Mouse (Mus musculus): ENCODE measurements around the gene Mroh7. TPM values are rescaled to one million over a fixed set of nuclear protein-coding genes. Genes with fewer than 3 reads are reported as not detected.

Mroh7 gene
- polyA plus RNA-seq, 1 experiment from 2014 or later = 0.13 TPM

DNA sequence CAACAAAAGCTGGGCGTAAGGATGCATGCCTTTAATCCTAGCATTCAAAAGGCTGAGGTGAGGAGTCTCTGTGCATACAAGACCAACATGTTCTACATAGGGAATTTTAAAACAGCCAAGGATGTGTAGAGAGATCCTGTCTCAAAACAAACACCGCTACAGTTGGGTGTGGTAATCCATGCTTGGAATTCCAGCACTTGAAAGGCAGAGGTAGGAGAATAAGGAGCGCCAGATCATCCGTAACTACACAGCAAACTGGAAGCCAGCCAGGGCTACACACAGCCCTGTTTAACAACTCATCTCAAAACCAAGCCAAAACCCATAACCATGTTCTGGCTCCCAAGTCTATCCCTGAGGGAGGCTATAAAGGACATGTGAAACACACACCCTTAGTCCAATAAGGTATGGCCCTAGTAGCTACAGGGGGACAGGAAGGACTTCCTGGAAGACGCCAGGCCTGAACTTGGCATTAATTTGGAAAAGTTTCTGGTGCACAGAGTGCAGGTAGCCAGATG lies 66.7 kb downstream of the Mroh7 start:
- no peak overlapping the region for H3K4me3 ChIP-seq (replicated peaks)
- H3K36me3 ChIP-seq (replicated peaks) = peaks cover 99% of the 10 kb centered on the region

DNA sequence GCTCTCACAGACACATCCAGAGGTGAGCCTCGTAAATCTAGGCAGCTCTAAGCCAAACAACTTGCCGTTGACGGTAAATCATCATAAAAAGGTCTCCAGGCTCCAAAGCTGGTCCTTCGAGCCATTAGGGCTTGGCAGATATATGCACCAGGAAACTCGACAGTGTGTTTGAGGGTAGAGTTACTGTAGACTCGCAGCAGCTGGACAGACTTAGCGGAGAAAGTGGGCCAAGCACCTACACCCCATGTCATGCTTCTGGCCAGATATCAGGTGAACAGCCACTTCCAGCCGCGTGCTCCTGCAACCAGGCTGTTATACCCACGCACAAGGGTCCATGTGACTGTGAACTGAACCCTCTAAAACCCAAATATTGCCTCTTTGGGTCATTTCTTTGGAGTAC lies 75.0 kb downstream of the Mroh7 start:
- no peak overlapping the region for H3K4me2 ChIP-seq
- no peak overlapping the region for H3K9ac ChIP-seq
- peaks cover 46% of the 10 kb centered on the region for H3K36me3 ChIP-seq (replicated peaks)
- no peak for ATAC-seq (ENCODE audit: insufficient read depth)
- H3K27me3 ChIP-seq = no peaks in the 10 kb centered on the region
- H3K4me1 ChIP-seq (replicated peaks) = peaks cover 16% of the 10 kb centered on the region
- H3K27ac ChIP-seq (replicated peaks) = no peak overlapping the region
- no peaks in the 10 kb centered on the region for H3K9me3 ChIP-seq (replicated peaks)
- 75% methylated on average over 10 of the region's 10 CpGs for WGBS (ENCODE audit: insufficient replicate concordance)
- H3K4me3 ChIP-seq (replicated peaks) = no peak overlapping the region

More for the DNA sequence above, 66.7 kb downstream of the Mroh7 start:
- Histone ChIP-seq H3K4me1 (replicated peaks) (no peaks in the 10 kb centered on the region), H3K27me3 (no peaks in the 10 kb centered on the region), H3K4me2 (no peak overlapping the region), H3K9ac (no peak overlapping the region), H3K27ac (replicated peaks) (no peak overlapping the region), H3K9me3 (replicated peaks) (no peaks in the 10 kb centered on the region)
- WGBS (ENCODE audit: insufficient replicate concordance) = 79% methylated on average over 5 of the region's 5 CpGs
- ATAC-seq (ENCODE audit: insufficient read depth) = no peak

DNA sequence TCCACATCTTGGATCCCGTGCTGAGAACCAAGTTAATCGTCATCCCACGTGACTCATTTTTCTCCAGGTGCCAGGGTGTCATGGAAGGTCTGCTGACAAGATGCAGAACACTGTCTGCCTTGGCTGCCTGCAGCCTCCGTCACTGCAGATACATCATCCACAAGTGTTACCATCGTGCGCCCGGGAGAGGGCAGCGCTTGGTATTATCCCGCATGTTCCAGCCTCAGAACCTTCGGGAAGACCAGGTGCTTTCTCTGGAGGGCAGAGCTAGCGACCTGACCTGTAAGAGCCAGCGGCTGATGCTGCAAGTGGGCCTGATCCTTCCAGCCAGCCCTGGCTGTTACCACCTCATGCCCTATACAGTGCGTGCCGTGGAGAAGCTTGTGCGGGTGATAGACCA lies 77.7 kb downstream of the Mroh7 start:
- H3K27me3 ChIP-seq = peaks cover 5% of the 10 kb centered on the region
- no peaks in the 10 kb centered on the region for H3K9me3 ChIP-seq (replicated peaks)
- H3K4me3 ChIP-seq (replicated peaks) = no peak overlapping the region
- peaks cover 22% of the 10 kb centered on the region for H3K36me3 ChIP-seq (replicated peaks)
- ATAC-seq (ENCODE audit: insufficient read depth) = no peak
- 84% methylated on average over 15 of the region's 15 CpGs for WGBS (ENCODE audit: insufficient replicate concordance)
- H3K9ac ChIP-seq = no peak overlapping the region
- no peak overlapping the region for H3K4me2 ChIP-seq
- H3K4me1 ChIP-seq (replicated peaks) = peaks cover 21% of the 10 kb centered on the region
- H3K27ac ChIP-seq (replicated peaks) = no peak overlapping the region

DNA sequence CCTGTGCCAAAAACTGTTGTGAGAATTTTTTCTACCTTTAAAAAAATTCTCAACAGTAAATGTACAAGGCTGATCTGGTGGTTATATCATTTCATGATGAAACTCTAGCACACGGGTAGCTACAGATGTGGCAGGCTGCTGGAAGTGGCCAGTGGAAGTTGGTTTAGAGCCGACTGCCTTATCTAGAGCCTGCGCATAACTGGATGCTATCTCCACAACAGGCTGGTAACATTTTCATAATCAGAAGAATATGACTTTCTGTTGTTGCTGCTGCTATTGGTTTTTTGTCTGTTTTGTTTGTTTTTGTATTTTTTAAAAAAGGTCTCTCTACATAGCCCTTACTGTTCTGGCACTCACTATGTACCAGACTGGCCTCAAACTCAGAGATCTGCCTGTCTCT lies 78.2 kb downstream of the Mroh7 start:
- Histone ChIP-seq H3K4me3 (replicated peaks) (no peak overlapping the region), H3K4me1 (replicated peaks) (peaks cover 21% of the 10 kb centered on the region), H3K27ac (replicated peaks) (no peak overlapping the region), H3K9me3 (replicated peaks) (no peaks in the 10 kb centered on the region), H3K27me3 (peaks cover 10% of the 10 kb centered on the region), H3K36me3 (replicated peaks) (peaks cover 19% of the 10 kb centered on the region), H3K9ac (no peak overlapping the region), H3K4me2 (no peak overlapping the region)
- 47% methylated on average over 3 of the region's 3 CpGs for WGBS (ENCODE audit: insufficient replicate concordance)
- ATAC-seq (ENCODE audit: insufficient read depth) = no peak

DNA sequence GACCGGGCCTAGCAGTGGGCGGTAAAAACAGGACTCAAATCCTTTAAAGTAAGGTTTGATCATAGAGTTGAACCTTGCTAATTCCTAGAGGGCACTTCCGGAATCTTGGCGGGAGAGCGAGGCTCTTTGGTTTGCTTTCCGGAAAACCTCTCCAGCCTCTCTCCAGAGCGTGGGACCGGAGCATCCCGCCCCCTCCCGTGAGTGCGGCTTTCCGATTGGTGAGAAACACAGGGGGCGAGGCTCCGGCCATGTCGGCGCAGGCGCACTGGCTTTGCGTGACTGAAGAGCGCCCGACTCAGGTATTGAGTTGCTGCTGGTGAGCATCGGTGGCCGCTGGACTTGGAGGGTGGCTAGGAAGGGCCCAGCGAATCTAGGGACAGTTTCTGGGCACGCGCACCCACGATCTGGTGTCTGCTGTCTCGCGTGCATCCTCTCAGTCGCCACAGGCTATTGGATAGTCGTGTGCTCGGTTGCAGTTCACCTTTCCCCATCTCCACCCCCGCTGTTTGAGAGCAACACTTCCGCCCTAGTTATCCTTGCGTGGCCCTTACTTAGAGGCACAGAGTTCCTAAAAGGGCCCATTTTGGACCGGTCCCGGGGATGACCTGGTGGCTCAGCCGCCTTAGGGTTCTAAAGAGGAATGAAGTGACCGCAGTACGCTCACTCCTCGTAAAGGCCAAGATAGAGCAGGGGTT lies 79.7 kb downstream of the Mroh7 start, which contains the start of gene Pars2:
TSS of gene Pars2 (plus strand) at position 237 of the 695 bp plus-strand sequence.
- H3K9me3 ChIP-seq (replicated peaks) = no peaks in the 10 kb centered on the region
- peak within 1 kb of the TSS; percentile 71 for H3K9ac ChIP-seq
- peak within 1 kb of the TSS; percentile 64 for H3K27ac ChIP-seq (replicated peaks)
- peak; percentile 96 for ATAC-seq (ENCODE audit: insufficient read depth)
- H3K4me3 ChIP-seq (replicated peaks) = peak within 1 kb of the TSS; percentile 74
- H3K4me2 ChIP-seq = peak within 1 kb of the TSS; percentile 93
- H3K4me1 ChIP-seq (replicated peaks) = peaks cover 21% of the 10 kb centered on the region
- H3K27me3 ChIP-seq = peaks cover 15% of the 10 kb centered on the region
- WGBS (ENCODE audit: insufficient replicate concordance) = 3% methylated on average over 40 of the region's 40 CpGs
- H3K36me3 ChIP-seq (replicated peaks) = peaks cover 19% of the 10 kb centered on the region

DNA sequence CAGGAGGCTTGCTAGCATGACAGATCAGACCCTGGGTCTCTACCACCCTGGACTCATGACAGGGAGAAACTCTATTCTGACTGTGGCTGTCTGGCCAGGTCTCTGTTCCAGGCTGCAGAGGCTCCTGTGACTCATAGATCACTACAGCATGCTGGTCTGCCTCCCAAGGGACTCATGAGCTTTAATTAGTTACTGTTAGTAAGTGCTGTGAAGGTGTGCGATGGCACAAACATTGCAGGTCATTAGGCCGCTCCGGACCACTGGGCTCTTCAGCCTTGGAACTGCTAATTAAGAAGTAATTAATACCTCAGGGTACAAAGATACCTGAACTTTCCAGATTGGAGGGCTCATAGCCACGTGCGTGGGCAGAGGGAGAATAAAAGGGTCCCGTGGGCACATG lies 83.6 kb downstream of the Mroh7 start:
- ATAC-seq (ENCODE audit: insufficient read depth) = no peak
- H3K4me2 ChIP-seq = no peak overlapping the region
- no peak overlapping the region for H3K4me3 ChIP-seq (replicated peaks)
- peaks cover 21% of the 10 kb centered on the region for H3K4me1 ChIP-seq (replicated peaks)
- no peak overlapping the region for H3K27ac ChIP-seq (replicated peaks)
- no peak overlapping the region for H3K9ac ChIP-seq
- H3K27me3 ChIP-seq = peaks cover 22% of the 10 kb centered on the region
- H3K9me3 ChIP-seq (replicated peaks) = no peaks in the 10 kb centered on the region
- WGBS (ENCODE audit: insufficient replicate concordance) = 73% methylated on average over 6 of the region's 6 CpGs
- H3K36me3 ChIP-seq (replicated peaks) = no peaks in the 10 kb centered on the region

DNA sequence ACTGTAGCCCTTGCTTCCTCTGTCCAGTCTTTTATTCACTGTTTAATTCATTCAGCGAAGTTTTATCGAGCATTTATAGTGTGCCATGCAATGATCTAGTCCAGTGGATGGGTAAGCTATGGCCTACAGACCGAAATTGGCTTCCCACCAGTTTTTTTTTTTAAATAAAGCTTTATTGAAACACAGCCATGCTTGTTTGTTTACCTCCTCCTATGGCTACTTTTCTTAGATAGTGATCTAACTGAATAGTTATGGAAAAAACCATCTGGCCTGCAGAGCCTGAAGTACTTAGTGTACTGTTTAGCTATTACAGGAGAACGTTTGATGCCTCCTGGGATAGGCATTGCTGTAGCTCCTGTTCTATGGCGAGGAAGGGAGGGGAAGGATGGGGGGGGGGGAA lies 84.9 kb downstream of the Mroh7 start:
- no peak for ATAC-seq (ENCODE audit: insufficient read depth)
- peaks cover 9% of the 10 kb centered on the region for H3K4me1 ChIP-seq (replicated peaks)
- peaks cover 22% of the 10 kb centered on the region for H3K27me3 ChIP-seq

DNA sequence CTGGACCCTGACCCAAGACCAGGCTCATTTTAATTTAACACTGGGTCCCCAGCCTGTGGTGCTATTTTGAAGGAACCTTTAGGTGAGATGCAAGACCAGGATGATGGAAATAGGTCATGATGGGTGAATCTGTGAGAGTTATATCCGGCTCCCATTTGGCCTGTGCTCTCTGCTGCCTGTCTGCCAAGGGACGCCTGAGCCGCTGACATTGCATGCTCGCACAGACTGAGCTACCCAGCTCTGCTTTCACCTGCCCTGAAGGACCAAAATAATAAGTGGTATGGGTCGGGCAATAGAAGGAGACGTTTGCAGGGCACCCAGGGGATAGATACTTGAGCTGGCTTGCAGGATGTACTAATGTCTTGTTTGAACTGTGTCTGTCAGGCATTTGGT lies 86.5 kb downstream of the Mroh7 start:
- no peak overlapping the region for H3K4me3 ChIP-seq (replicated peaks)
- no peak for ATAC-seq (ENCODE audit: insufficient read depth)
- H3K4me2 ChIP-seq = no peak overlapping the region
- H3K9me3 ChIP-seq (replicated peaks) = no peaks in the 10 kb centered on the region
- peaks cover 3% of the 10 kb centered on the region; the same call in 1 of the 2 replicates for H3K4me1 ChIP-seq (replicated peaks)
- no peak overlapping the region for H3K27ac ChIP-seq (replicated peaks)
- no peak overlapping the region for H3K9ac ChIP-seq
- H3K36me3 ChIP-seq (replicated peaks) = no peaks in the 10 kb centered on the region
- 49% methylated on average over 6 of the region's 6 CpGs for WGBS (ENCODE audit: insufficient replicate concordance)
- H3K27me3 ChIP-seq = peaks cover 18% of the 10 kb centered on the region

More for the DNA sequence above, 84.9 kb downstream of the Mroh7 start:
- Histone ChIP-seq H3K4me3 (replicated peaks) (no peak overlapping the region), H3K36me3 (replicated peaks) (no peaks in the 10 kb centered on the region), H3K27ac (replicated peaks) (no peak overlapping the region), H3K9me3 (replicated peaks) (no peaks in the 10 kb centered on the region), H3K4me2 (no peak overlapping the region), H3K9ac (no peak overlapping the region)
- 47% methylated on average over 5 of the region's 5 CpGs for WGBS (ENCODE audit: insufficient replicate concordance)

DNA sequence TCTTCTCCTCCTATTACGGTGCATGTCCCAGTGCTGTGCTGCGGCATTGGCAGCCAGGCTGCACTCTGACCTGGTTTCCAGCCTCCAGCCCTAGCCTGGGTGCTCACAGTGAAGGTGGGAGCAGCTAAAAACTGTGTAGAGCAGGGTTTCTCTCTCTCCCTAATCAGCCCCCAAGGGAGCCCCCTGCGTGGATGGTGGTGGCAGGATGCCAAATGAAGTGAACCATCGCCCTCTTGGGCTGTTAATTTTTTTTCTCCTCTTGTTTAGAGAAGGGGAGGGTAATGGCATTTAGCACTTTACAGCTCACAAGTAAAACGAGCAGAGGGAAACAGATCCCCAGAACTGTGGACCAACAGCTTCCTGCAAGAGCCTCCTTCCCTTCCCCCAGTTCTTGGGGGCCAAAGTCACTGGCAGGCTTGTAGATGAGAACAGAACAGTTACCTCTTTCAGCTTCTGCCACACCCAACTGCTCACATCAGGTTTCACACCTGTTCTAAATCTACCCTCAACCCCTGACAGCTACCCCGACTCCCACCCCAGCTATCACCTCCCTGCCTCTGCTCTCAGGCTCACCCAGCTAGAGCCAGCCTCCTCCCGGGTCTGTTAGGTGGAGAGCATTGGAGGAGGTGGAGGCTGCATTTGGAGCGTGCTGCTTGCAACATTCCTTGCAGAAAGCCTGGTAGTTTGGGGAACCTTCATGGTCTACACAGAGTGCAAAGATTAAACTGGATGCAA lies 87.1 kb downstream of the Mroh7 start:
- no peak overlapping the region for H3K9ac ChIP-seq
- H3K4me1 ChIP-seq (replicated peaks) = peaks cover 3% of the 10 kb centered on the region; the same call in 1 of the 2 replicates
- no peak for ATAC-seq (ENCODE audit: insufficient read depth)
- H3K27me3 ChIP-seq = peaks cover 18% of the 10 kb centered on the region
- H3K4me2 ChIP-seq = no peak overlapping the region
- no peak overlapping the region for H3K4me3 ChIP-seq (replicated peaks)
- no peaks in the 10 kb centered on the region for H3K9me3 ChIP-seq (replicated peaks)
- 19% methylated on average over 8 of the region's 8 CpGs for WGBS (ENCODE audit: insufficient replicate concordance)
- no peak overlapping the region for H3K27ac ChIP-seq (replicated peaks)
- H3K36me3 ChIP-seq (replicated peaks) = no peaks in the 10 kb centered on the region

DNA sequence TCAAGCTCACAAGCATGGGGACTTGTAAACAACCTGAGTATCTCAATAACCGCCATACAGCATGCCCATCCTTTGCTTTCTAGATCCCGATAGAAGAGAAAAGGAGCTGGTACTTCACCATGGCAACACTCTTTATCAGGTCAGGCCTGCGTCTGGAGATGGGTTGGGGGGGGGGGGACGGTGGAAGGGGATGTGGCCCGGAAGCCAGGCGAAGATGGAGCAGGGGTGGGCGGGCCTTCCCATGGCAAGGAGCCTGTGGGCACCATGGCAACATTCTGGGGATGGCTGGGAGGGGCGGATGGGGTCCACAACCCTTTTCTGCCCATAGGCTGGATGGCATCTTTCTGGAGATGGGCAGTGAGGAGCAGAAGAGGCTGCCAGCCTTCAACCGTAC lies 96.6 kb downstream of the Mroh7 start:
- Histone ChIP-seq H3K9me3 (replicated peaks) (no peaks in the 10 kb centered on the region), H3K36me3 (replicated peaks) (no peaks in the 10 kb centered on the region), H3K9ac (no peak overlapping the region), H3K27me3 (peaks cover 24% of the 10 kb centered on the region; the same call in 1 of the 2 replicates), H3K4me1 (replicated peaks) (no peaks in the 10 kb centered on the region), H3K4me2 (no peak overlapping the region), H3K4me3 (replicated peaks) (no peak overlapping the region), H3K27ac (replicated peaks) (no peak overlapping the region)
- WGBS (ENCODE audit: insufficient replicate concordance) = 38% methylated on average over 9 of the region's 9 CpGs
- no peak for ATAC-seq (ENCODE audit: insufficient read depth)

DNA sequence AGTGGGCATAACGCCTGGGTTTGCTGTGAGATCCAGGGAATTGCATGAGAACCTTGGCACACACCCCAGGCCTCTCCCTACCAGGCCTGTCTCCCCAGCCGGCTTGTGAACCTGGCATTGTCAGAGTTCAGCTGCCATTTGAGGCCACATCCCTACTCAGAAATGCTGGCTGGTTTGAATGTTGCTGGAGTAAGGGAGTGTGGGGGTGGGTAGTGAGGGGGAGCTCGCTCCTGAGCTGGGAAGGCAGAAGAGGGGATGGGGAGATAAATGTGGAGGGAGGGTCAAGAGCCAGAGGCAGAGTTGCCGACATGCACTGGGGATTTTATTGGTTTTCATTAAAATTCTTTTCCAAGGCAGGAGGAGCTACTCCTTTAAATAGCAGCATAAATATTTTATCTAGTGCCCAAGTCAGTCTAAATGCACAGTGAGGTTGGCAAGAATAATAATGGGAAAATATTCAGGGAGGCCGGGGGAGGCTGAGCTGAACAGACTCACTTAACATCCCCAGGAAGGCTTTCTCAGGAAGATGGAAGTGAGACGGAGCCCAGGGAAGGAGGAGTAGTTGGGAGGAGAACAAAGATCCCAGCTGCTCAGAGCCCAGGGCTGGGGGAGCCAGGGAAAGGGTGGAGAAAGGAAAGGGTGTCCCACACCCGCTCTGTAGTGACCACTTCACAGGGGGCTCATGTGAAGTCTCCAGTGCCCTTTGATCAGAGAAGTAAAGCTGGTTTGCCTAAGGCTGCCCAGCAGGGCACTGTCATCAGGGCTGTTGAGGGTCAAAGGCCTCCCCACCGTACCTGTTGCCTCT lies 97.2 kb downstream of the Mroh7 start:
- H3K4me2 ChIP-seq = no peak overlapping the region
- H3K4me1 ChIP-seq (replicated peaks) = 0 out of 2 replicates have a peak, but pooled peaks cover 4% of the 10 kb centered on the region
- H3K27me3 ChIP-seq = peaks cover 24% of the 10 kb centered on the region; the same call in 1 of the 2 replicates
- no peak overlapping the region for H3K4me3 ChIP-seq (replicated peaks)
- no peak overlapping the region for H3K9ac ChIP-seq
- H3K36me3 ChIP-seq (replicated peaks) = no peaks in the 10 kb centered on the region
- no peak overlapping the region for H3K27ac ChIP-seq (replicated peaks)
- H3K9me3 ChIP-seq (replicated peaks) = no peaks in the 10 kb centered on the region
- 39% methylated on average over 8 of the region's 8 CpGs for WGBS (ENCODE audit: insufficient replicate concordance)
- no peak for ATAC-seq (ENCODE audit: insufficient read depth)
